Mouse (Mus musculus) hindbrain, embryonic 12.5 days (tissue): Measurements from ENCODE around the gene Frk. TPM values are rescaled to one million over a fixed set of nuclear protein-coding genes. Genes with fewer than 3 reads are reported as not detected.
"Not testable (repeated sequence)": the region's sequence is repeated elsewhere in the genome, so short reads cannot be mapped to it uniquely, and the experiment has no call there.

ENCODE experiments used
- ATAC-seq: fragments of 200-750 bp; cut with Nextera tagmentation; 2 replicates; pipeline ENCODE4 v1.8.0; 2017; ENCODE audit warnings: moderate TSS enrichment; ENCODE audit not compliant: low FRiP score
- H3K27ac ChIP-seq: fragments of 300-500 bp; sonication (generic); 2 replicates; pipeline ENCODE4 v1.5.1; 2016; ENCODE audit warnings: mild to moderate bottlenecking
- H3K27me3 ChIP-seq: fragments of 300-500 bp; sonication (generic); 2 replicates; pipeline ENCODE4 v1.6.1; 2016; ENCODE audit warnings: mild to moderate bottlenecking
- H3K36me3 ChIP-seq: fragments of 300-500 bp; sonication (generic); 2 replicates; pipeline ENCODE4 v1.6.1; 2016; ENCODE audit warnings: mild to moderate bottlenecking
- H3K4me1 ChIP-seq: fragments of 300-500 bp; sonication (generic); 2 replicates; pipeline ENCODE4 v1.6.1; 2016
- H3K4me2 ChIP-seq: fragments of 300-500 bp; sonication (generic); replicated peaks from 2 replicates; pipeline ENCODE4 v1.6.1; 2016; ENCODE audit warnings: mild to moderate bottlenecking
- H3K4me3 ChIP-seq: fragments of 300-500 bp; sonication (generic); 2 replicates; pipeline ENCODE4 v1.5.1; 2016; ENCODE audit warnings: mild to moderate bottlenecking
- H3K9ac ChIP-seq: fragments of 300-500 bp; sonication (generic); 2 replicates; pipeline ENCODE4 v1.6.1; 2016; ENCODE audit warnings: mild to moderate bottlenecking, moderate library complexity
- H3K9me3 ChIP-seq: fragments of 300-500 bp; sonication (generic); replicated peaks from 2 replicates; pipeline ENCODE4 v1.6.1; 2016; ENCODE audit warnings: mild to moderate bottlenecking
- WGBS: fragments of 180-500 bp; shearing (Covaris S2); methylation state at CpG from one replicate; pipeline ENCODE4 v1.1.7; 2016; 5-methylcytosine and 5-hydroxymethylcytosine counted together
- polyA plus RNA-seq: library from polyadenylated mRNA; unstranded; fragments of >200 nt; fragmentation: Nextera tagmentation; extraction: Ambion mirVana; gene quantifications from 2 replicates; pipeline ENCODE4 v1.2.1, GENCODE M21; 2016

The Frk gene
- 3.3 and 4.3 TPM in 2 replicates for polyA plus RNA-seq

GRCm38 (mm10) chr10:34483297-34484013, at the start of gene Frk:
Frk (plus strand) TSS chr10:34483399.
- WGBS, result 30% methylated on average over 11 of the region's 11 CpGs
- Histone ChIP-seq H3K36me3 (no peaks in the 10 kb centered on the region), H3K9ac (no peak within 1 kb of the TSS), H3K9me3 (no peaks in the 10 kb centered on the region), H3K27ac (no peak within 1 kb of the TSS), H3K4me3 (peak within 1 kb of the TSS; percentile 16; the same call in 1 of the 2 replicates), H3K4me1 (no peaks in the 10 kb centered on the region; the same call in 1 of the 2 replicates), H3K4me2 (peak within 1 kb of the TSS; percentile 29; the same call in 1 of the 2 replicates), H3K27me3 (no peaks in the 10 kb centered on the region)
- ATAC-seq, result no peak

DNA sequence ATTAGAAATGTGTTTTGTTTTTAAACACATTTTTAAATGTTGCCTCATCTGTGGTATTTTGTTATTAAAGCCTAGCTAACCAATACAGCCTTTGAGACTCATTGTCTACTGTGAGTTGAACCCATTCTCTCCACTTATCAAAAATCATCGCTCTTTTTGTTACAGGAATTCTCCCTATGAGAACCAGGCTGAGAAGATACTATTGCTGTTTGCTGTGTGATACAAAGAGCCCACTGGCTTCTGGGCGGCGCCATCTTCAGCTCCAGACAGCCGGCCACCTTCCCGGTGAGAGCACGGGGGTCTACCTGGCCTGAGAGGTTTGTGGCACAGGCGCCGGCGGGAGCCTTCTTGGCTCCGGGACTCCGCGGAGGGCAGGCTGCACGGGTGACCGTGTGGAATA, 49.0 kb upstream of the Frk start:
- WGBS, result 98% methylated on average over 6 of the region's 14 CpGs
- not testable (repeated sequence) for ATAC-seq, H3K4me1 ChIP-seq, H3K4me2 ChIP-seq, H3K27me3 ChIP-seq, H3K36me3 ChIP-seq, H3K27ac ChIP-seq, H3K9me3 ChIP-seq, H3K4me3 ChIP-seq, H3K9ac ChIP-seq

DNA sequence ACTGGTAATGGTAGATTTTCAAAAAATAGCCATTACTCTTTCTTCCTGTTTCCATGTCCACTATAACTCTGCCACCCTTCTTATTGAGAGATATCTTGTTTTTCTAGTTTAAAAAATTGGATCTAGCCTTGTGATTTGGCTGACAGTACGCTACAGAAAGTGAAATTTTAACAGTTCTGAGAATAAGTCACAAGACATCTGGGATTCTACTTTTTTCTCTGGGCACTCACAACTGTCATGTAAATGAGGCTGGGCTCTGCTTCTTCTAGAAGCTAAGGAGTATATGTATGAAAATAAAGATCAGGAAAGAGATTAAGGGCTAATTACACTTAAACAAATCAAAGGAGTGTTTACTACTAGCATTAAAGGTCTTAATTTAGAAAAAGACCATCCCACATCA, 33.7 kb upstream of the Frk start:
- H3K4me3 ChIP-seq, result no peak overlapping the region
- H3K27ac ChIP-seq, result no peak overlapping the region
- H3K27me3 ChIP-seq, result no peaks in the 10 kb centered on the region
- no peaks in the 10 kb centered on the region for H3K36me3 ChIP-seq
- no peak overlapping the region for H3K4me2 ChIP-seq
- H3K4me1 ChIP-seq, result no peaks in the 10 kb centered on the region
- no peak for ATAC-seq
- 72% methylated on average over 1 of the region's 1 CpGs for WGBS
- H3K9me3 ChIP-seq, result no peaks in the 10 kb centered on the region
- H3K9ac ChIP-seq, result no peak overlapping the region

DNA sequence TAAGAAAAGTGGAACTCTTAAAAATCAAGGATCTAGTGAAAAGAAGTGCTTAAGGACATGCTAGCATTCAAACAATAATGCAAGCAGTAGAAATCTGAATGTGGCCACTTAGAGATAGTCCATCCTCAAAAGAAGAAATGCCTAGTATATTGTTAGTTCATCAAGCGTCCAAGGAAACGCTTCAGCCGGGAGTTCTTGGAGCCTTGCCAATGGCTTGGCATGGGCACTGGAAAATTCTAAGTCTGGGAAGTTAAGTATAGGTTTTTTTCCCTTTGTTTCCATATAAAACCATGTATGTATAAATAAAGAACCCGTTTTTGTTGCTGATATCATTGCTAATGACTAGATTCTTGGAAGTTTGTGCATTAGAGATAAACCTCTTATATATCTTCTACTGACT, 21.7 kb upstream of the Frk start:
- H3K36me3 ChIP-seq, result no peaks in the 10 kb centered on the region
- H3K4me3 ChIP-seq, result no peak overlapping the region
- WGBS, result 75% methylated on average over 4 of the region's 4 CpGs
- H3K27ac ChIP-seq, result no peak overlapping the region
- no peak for ATAC-seq
- H3K27me3 ChIP-seq, result no peaks in the 10 kb centered on the region
- H3K4me1 ChIP-seq, result no peaks in the 10 kb centered on the region
- no peak overlapping the region for H3K9ac ChIP-seq
- no peak overlapping the region for H3K4me2 ChIP-seq
- no peaks in the 10 kb centered on the region for H3K9me3 ChIP-seq

GRCm38 (mm10) chr10:34464321-34464720, 18.9 kb upstream of the Frk start:
- 89% methylated on average over 4 of the region's 4 CpGs for WGBS

DNA sequence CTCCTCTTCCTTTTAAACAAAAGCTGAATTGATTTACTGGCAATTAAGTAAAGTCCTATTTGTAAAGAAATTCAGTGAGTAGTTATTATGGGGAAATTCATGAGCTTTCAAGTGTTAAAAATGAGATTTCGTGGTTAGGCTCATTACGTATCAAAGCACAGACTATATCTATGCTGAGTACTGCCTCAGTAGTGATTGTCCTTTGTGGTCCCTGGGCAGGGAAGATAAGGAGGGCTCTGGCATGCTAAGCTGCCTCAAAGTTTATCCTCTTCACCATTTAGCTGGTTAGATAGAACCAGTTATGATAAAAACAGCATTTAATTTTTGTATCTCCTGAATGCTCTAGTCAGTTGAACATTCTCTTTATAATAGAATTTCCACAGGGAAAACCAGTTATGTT, 14.2 kb upstream of the Frk start:
- H3K36me3 ChIP-seq, result no peaks in the 10 kb centered on the region
- 42% methylated on average over 2 of the region's 2 CpGs for WGBS
- H3K4me3 ChIP-seq, result no peak overlapping the region
- no peaks in the 10 kb centered on the region for H3K27me3 ChIP-seq
- H3K9ac ChIP-seq, result no peak overlapping the region
- ATAC-seq, result no peak
- no peak overlapping the region for H3K4me2 ChIP-seq
- H3K4me1 ChIP-seq, result no peaks in the 10 kb centered on the region
- no peaks in the 10 kb centered on the region for H3K9me3 ChIP-seq
- no peak overlapping the region for H3K27ac ChIP-seq

More at GRCm38 (mm10) chr10:34464321-34464720, 18.9 kb upstream of the Frk start:
- Histone ChIP-seq H3K9ac (no peak overlapping the region), H3K4me2 (no peak overlapping the region), H3K36me3 (no peaks in the 10 kb centered on the region), H3K27ac (no peak overlapping the region), H3K4me1 (no peaks in the 10 kb centered on the region), H3K9me3 (no peaks in the 10 kb centered on the region), H3K4me3 (no peak overlapping the region), H3K27me3 (no peaks in the 10 kb centered on the region)
- no peak for ATAC-seq

GRCm38 (mm10) chr10:34479942-34480455, 3.2 kb upstream of the Frk start:
- no peak overlapping the region for H3K9ac ChIP-seq
- ATAC-seq, result no peak
- H3K4me2 ChIP-seq, result no peak overlapping the region
- no peaks in the 10 kb centered on the region for H3K27me3 ChIP-seq
- H3K4me3 ChIP-seq, result no peak overlapping the region
- no peaks in the 10 kb centered on the region; the same call in 1 of the 2 replicates for H3K4me1 ChIP-seq
- no peaks in the 10 kb centered on the region for H3K36me3 ChIP-seq
- H3K27ac ChIP-seq, result no peak overlapping the region
- WGBS, result 78% methylated on average over 4 of the region's 4 CpGs
- no peaks in the 10 kb centered on the region for H3K9me3 ChIP-seq

GRCm38 (mm10) chr10:34484014-34484411, 814 bp downstream of the Frk start:
- H3K4me2 ChIP-seq, result peak overlapping the region; percentile 29; the same call in 1 of the 2 replicates
- H3K27ac ChIP-seq, result no peak overlapping the region
- no peaks in the 10 kb centered on the region; the same call in 1 of the 2 replicates for H3K4me1 ChIP-seq
- H3K27me3 ChIP-seq, result no peaks in the 10 kb centered on the region
- no peak for ATAC-seq
- H3K9ac ChIP-seq, result no peak overlapping the region
- no peaks in the 10 kb centered on the region for H3K36me3 ChIP-seq
- H3K4me3 ChIP-seq, result peak overlapping the region; percentile 16; the same call in 1 of the 2 replicates
- 80% methylated on average over 14 of the region's 14 CpGs for WGBS
- no peaks in the 10 kb centered on the region for H3K9me3 ChIP-seq

- no peak overlapping the region for H3K27ac ChIP-seq
- no peak overlapping the region for H3K4me3 ChIP-seq
- no peak overlapping the region for H3K9ac ChIP-seq
- ATAC-seq, result no peak
- H3K36me3 ChIP-seq, result no peaks in the 10 kb centered on the region
- WGBS, result 65% methylated on average over 4 of the region's 4 CpGs
- no peaks in the 10 kb centered on the region; the same call in 1 of the 2 replicates for H3K4me1 ChIP-seq
- H3K4me2 ChIP-seq, result no peak overlapping the region
- no peaks in the 10 kb centered on the region for H3K27me3 ChIP-seq
- H3K9me3 ChIP-seq, result no peaks in the 10 kb centered on the region
Observed at GRCm38 (mm10) chr10:34485079-34485478, 1.9 kb downstream of the Frk start.

DNA sequence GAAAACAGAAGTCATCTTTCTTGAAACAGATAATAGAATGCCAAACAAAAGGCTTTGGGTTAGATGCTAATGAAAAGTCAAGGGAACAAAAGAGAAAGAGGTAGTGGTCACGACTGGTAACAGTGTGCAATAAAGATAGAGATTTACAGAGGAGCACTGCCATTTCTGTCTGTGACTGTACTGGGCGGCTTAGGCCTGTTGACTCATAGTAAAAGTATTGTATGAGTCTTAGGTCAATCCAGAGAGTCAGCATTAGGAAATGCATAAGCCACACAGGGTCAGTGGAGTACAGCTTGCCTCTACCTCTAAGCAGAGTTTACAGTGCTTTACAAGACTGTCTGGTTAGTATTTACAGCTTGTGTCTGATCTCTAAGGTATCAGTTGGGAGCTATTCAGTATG, 24.6 kb downstream of the Frk start:
- H3K4me1 ChIP-seq, result peaks cover 3% of the 10 kb centered on the region; the same call in 1 of the 2 replicates
- no peaks in the 10 kb centered on the region for H3K27me3 ChIP-seq
- H3K9ac ChIP-seq, result no peak overlapping the region
- H3K9me3 ChIP-seq, result no peaks in the 10 kb centered on the region
- ATAC-seq, result no peak
- no peak overlapping the region for H3K4me2 ChIP-seq
- no peak overlapping the region for H3K4me3 ChIP-seq
- H3K27ac ChIP-seq, result no peak overlapping the region
- no peaks in the 10 kb centered on the region for H3K36me3 ChIP-seq
- 69% methylated on average over 2 of the region's 2 CpGs for WGBS

- no peaks in the 10 kb centered on the region for H3K9me3 ChIP-seq
Observed at GRCm38 (mm10) chr10:34508593-34508992, 25.4 kb downstream of the Frk start.

DNA sequence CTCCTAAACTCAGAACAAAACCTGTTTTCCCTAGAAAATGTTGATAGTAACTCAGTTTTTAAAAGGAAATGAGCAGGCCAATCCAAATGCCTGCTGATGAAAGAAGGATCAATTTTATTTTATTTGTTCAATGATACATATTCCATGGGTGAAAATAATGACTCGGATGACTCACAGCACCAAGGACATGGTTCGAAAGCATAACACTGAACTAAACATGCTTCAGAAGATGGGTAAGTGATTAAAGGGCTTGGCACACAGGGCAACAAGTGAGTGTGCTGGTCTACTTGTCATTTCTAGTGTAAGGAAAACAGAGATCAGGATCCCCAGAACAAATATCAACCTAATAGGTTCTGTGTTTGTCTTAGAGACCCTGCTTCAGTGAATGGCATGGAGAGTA, 26.1 kb downstream of the Frk start:
- WGBS, result 96% methylated on average over 2 of the region's 2 CpGs
- H3K4me2 ChIP-seq, result no peak overlapping the region
- no peak for ATAC-seq
- H3K4me3 ChIP-seq, result no peak overlapping the region
- H3K27me3 ChIP-seq, result no peaks in the 10 kb centered on the region
- H3K9me3 ChIP-seq, result no peaks in the 10 kb centered on the region
- H3K27ac ChIP-seq, result no peak overlapping the region
- H3K36me3 ChIP-seq, result no peaks in the 10 kb centered on the region
- no peak overlapping the region for H3K9ac ChIP-seq
- peaks cover 3% of the 10 kb centered on the region; the same call in 1 of the 2 replicates for H3K4me1 ChIP-seq

More at GRCm38 (mm10) chr10:34508593-34508992, 25.4 kb downstream of the Frk start:
- no peaks in the 10 kb centered on the region for H3K36me3 ChIP-seq
- H3K4me3 ChIP-seq, result no peak overlapping the region
- ATAC-seq, result no peak
- H3K9ac ChIP-seq, result no peak overlapping the region
- H3K27me3 ChIP-seq, result no peaks in the 10 kb centered on the region
- 65% methylated on average over 1 of the region's 1 CpGs for whole genome bisulfite sequencing
- no peak overlapping the region for H3K27ac ChIP-seq
- peaks cover 3% of the 10 kb centered on the region; the same call in 1 of the 2 replicates for H3K4me1 ChIP-seq
- no peak overlapping the region for H3K4me2 ChIP-seq

DNA sequence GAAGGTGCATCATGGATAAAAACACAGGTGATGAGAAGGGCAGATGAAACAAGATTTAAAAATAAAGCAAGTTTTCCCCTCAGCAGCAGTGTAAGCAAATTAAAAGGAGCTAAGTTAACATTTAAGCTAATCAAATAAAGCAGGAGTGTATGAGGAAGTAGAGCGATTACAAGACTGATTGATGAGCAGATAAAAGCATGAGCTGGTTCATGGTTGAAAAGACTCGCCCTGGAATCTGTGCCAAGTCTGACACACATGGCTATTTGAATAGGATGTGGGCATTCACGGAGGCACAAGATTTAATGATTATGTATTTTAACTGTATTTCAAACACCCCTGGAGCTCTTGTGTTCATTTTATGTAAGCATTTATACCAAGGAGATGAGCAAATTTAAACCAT, 28.0 kb downstream of the Frk start:
- no peaks in the 10 kb centered on the region for H3K27me3 ChIP-seq
- no peak overlapping the region for H3K4me2 ChIP-seq
- H3K4me1 ChIP-seq, result peaks cover 3% of the 10 kb centered on the region; the same call in 1 of the 2 replicates
- H3K9me3 ChIP-seq, result no peaks in the 10 kb centered on the region
- no peaks in the 10 kb centered on the region for H3K36me3 ChIP-seq
- no peak overlapping the region for H3K27ac ChIP-seq
- no peak overlapping the region for H3K4me3 ChIP-seq
- WGBS, result 91% methylated on average over 3 of the region's 3 CpGs
- ATAC-seq, result no peak
- H3K9ac ChIP-seq, result no peak overlapping the region
